Mouse (Mus musculus) C3H10T1/2 (cell line): ENCODE results near the gene Myadm. TPM values are rescaled to one million over a fixed set of nuclear protein-coding genes. Genes with fewer than 3 reads are reported as not detected.

Experiments
- polyA plus RNA-seq, 2 experiments: library from polyadenylated mRNA; unstranded; fragments of >200 nt; fragmentation: generic; extraction: Trizol; gene quantifications; one replicate each; pipeline ENCODE4 v1.2.1; 2012; ENCODE audit warnings: missing spikeins in 2 of 2

The Myadm gene
- 100 to 1,000 TPM in 1 of 2 experiments, 10 to 100 TPM in 1; 47.4 to 122 TPM for polyA plus RNA-seq

GRCm38 (mm10) chr7:3288976-3289970 lies at the start of gene Myadm, which contains the start of gene Prkcg:
Gene Myadm (plus strand): TSS chr7:3289080.
Gene Prkcg (plus strand): TSS chr7:3289179.

GRCm38 (mm10) chr7:3332619-3333521 lies 44.0 kb downstream of the Myadm start, which contains the start of gene Cacng7:
Gene Cacng7 (plus strand): TSS chr7:3332955.

Other genes starting within 250 kb of the Myadm start
- gene AU018091, start 119.9 kb upstream of the Myadm start, polyA plus RNA-seq: under 1 TPM in 1 of 2 experiments, not detected in 1; 0.01 TPM
- not detected for gene Nlrp12, start 39.3 kb upstream of the Myadm start, polyA plus RNA-seq
- gene Prkcg, start 99 bp downstream of the Myadm start, polyA plus RNA-seq: 1 to 10 TPM in 1 of 2 experiments, under 1 TPM in 1; 0.19 to 2.2 TPM
- 1 to 10 TPM in 1 of 2 experiments, under 1 TPM in 1; 0.26 to 3.6 TPM for gene Cacng7, start 43.9 kb downstream of the Myadm start, polyA plus RNA-seq
- under 1 TPM in 1 of 2 experiments, not detected in 1; 0.04 TPM for gene Cacng8, start 101.6 kb downstream of the Myadm start, polyA plus RNA-seq
- gene Cacng6, start 135.1 kb downstream of the Myadm start, polyA plus RNA-seq: not detected
- not detected for gene Tarm1, start 213.5 kb downstream of the Myadm start, polyA plus RNA-seq